Mouse (Mus musculus): ENCODE data around the gene Tob2. TPM values are rescaled to one million over a fixed set of nuclear protein-coding genes. Genes with fewer than 3 reads are reported as not detected.
A peak's percentile ranks its signal among the peaks of the same experiment; 100 is the strongest.

The Tob2 gene
- polyA plus RNA-seq, 1 experiment, result 64.6 TPM

GRCm38 (mm10) chr15:81813986-81814705, 44.5 kb downstream of the Tob2 start:
- DNase-seq, result no peak
- WGBS, result 87% methylated on average over 5 of the region's 5 CpGs

GRCm38 (mm10) chr15:81812696-81813631, 45.6 kb downstream of the Tob2 start:
- DNase-seq, result no peak
- Histone ChIP-seq H3K4me3 (ENCODE audit: control insufficient read depth, insufficient read depth, low read length) (no peak overlapping the region), H3K4me1 (replicated peaks; ENCODE audit: control insufficient read depth, insufficient read depth, low read length) (peaks cover 12% of the 10 kb centered on the region), H3K36me3 (ENCODE audit: control insufficient read depth, insufficient read depth, low read length) (no peaks in the 10 kb centered on the region), H3K27me3 (ENCODE audit: control insufficient read depth, insufficient read depth, low read length) (no peaks in the 10 kb centered on the region), H3K27ac (ENCODE audit: control insufficient read depth, insufficient read depth, low read length) (no peak overlapping the region)
- 67% methylated on average over 7 of the region's 7 CpGs for WGBS
- TF ChIP-seq POLR2A (IDR thresholded peaks at IDR 0.05; ENCODE audit: control insufficient read depth, extremely low read depth, insufficient read depth, low read length, poor library complexity) (no peak), CTCF (IDR thresholded peaks at IDR 0.05; ENCODE audit: borderline replicate concordance, control insufficient read depth, extremely low read depth, insufficient read depth, low read length, poor library complexity) (no peak)

More at GRCm38 (mm10) chr15:81813986-81814705, 44.5 kb downstream of the Tob2 start:
- Histone ChIP-seq H3K4me3 (ENCODE audit: control insufficient read depth, insufficient read depth, low read length) (no peak overlapping the region), H3K27me3 (ENCODE audit: control insufficient read depth, insufficient read depth, low read length) (no peaks in the 10 kb centered on the region), H3K36me3 (ENCODE audit: control insufficient read depth, insufficient read depth, low read length) (no peaks in the 10 kb centered on the region), H3K27ac (ENCODE audit: control insufficient read depth, insufficient read depth, low read length) (no peak overlapping the region), H3K4me1 (replicated peaks; ENCODE audit: control insufficient read depth, insufficient read depth, low read length) (peaks cover 12% of the 10 kb centered on the region)
- no peak for TF ChIP-seq POLR2A (IDR thresholded peaks at IDR 0.05; ENCODE audit: control insufficient read depth, extremely low read depth, insufficient read depth, low read length, poor library complexity)
- TF ChIP-seq CTCF (IDR thresholded peaks at IDR 0.05; ENCODE audit: borderline replicate concordance, control insufficient read depth, extremely low read depth, insufficient read depth, low read length, poor library complexity), result no peak

- WGBS, result 55% methylated on average over 3 of the region's 3 CpGs
- no peak overlapping the region for H3K4me3 ChIP-seq (ENCODE audit: control insufficient read depth, insufficient read depth, low read length)
- no peaks in the 10 kb centered on the region for H3K36me3 ChIP-seq (ENCODE audit: control insufficient read depth, insufficient read depth, low read length)
- H3K27ac ChIP-seq (ENCODE audit: control insufficient read depth, insufficient read depth, low read length), result no peak overlapping the region
- DNase-seq, result no peak
- H3K27me3 ChIP-seq (ENCODE audit: control insufficient read depth, insufficient read depth, low read length), result no peaks in the 10 kb centered on the region
- TF ChIP-seq POLR2A (IDR thresholded peaks at IDR 0.05; ENCODE audit: control insufficient read depth, extremely low read depth, insufficient read depth, low read length, poor library complexity) (no peak), CTCF (IDR thresholded peaks at IDR 0.05; ENCODE audit: borderline replicate concordance, control insufficient read depth, extremely low read depth, insufficient read depth, low read length, poor library complexity) (no peak)
- H3K4me1 ChIP-seq (replicated peaks; ENCODE audit: control insufficient read depth, insufficient read depth, low read length), result peaks cover 12% of the 10 kb centered on the region
Measured at GRCm38 (mm10) chr15:81812287-81812686, 46.3 kb downstream of the Tob2 start.

GRCm38 (mm10) chr15:81811599-81811996, 47.0 kb downstream of the Tob2 start:
- Histone ChIP-seq H3K27me3 (ENCODE audit: control insufficient read depth, insufficient read depth, low read length) (no peaks in the 10 kb centered on the region), H3K27ac (ENCODE audit: control insufficient read depth, insufficient read depth, low read length) (no peak overlapping the region), H3K4me1 (replicated peaks; ENCODE audit: control insufficient read depth, insufficient read depth, low read length) (peaks cover 12% of the 10 kb centered on the region), H3K4me3 (ENCODE audit: control insufficient read depth, insufficient read depth, low read length) (peak overlapping the region; percentile 53), H3K36me3 (ENCODE audit: control insufficient read depth, insufficient read depth, low read length) (no peaks in the 10 kb centered on the region)
- WGBS, result 2% methylated on average over 25 of the region's 26 CpGs
- DNase-seq, result no peak
- TF ChIP-seq POLR2A (IDR thresholded peaks at IDR 0.05; ENCODE audit: control insufficient read depth, extremely low read depth, insufficient read depth, low read length, poor library complexity) (no peak), CTCF (IDR thresholded peaks at IDR 0.05; ENCODE audit: borderline replicate concordance, control insufficient read depth, extremely low read depth, insufficient read depth, low read length, poor library complexity) (no peak)

- no peaks in the 10 kb centered on the region for H3K36me3 ChIP-seq (ENCODE audit: control insufficient read depth, insufficient read depth, low read length)
- WGBS, result under 1% methylated on average over 89 of the region's 89 CpGs
- peaks cover 12% of the 10 kb centered on the region for H3K4me1 ChIP-seq (replicated peaks; ENCODE audit: control insufficient read depth, insufficient read depth, low read length)
- TF ChIP-seq CTCF (IDR thresholded peaks at IDR 0.05; ENCODE audit: borderline replicate concordance, control insufficient read depth, extremely low read depth, insufficient read depth, low read length, poor library complexity) (peak; percentile 44), POLR2A (IDR thresholded peaks at IDR 0.05; ENCODE audit: control insufficient read depth, extremely low read depth, insufficient read depth, low read length, poor library complexity) (no peak)
- DNase-seq, result peak; percentile 96
- H3K27me3 ChIP-seq (ENCODE audit: control insufficient read depth, insufficient read depth, low read length), result no peaks in the 10 kb centered on the region
- peak overlapping the region; percentile 1; the same call in 1 of the 2 replicates for H3K27ac ChIP-seq (ENCODE audit: control insufficient read depth, insufficient read depth, low read length)
- peak overlapping the region; percentile 53 for H3K4me3 ChIP-seq (ENCODE audit: control insufficient read depth, insufficient read depth, low read length)
Measured at GRCm38 (mm10) chr15:81810671-81811598, 47.7 kb downstream of the Tob2 start.
